Mouse (Mus musculus) telencephalon, adult 2 months (tissue): Measurements from ENCODE around the gene 6030498E09Rik.

Experiments used
- DNase-seq: peaks from one replicate; pipeline ENCODE4 v3.0.0-alpha.2; 2011; ENCODE audit warnings: low read depth, low spot score

Gene 6030498E09Rik

GRCm38 (mm10) chrX:38772478-38772877 is at the start of gene 6030498E09Rik:
Gene 6030498E09Rik, plus strand, starts transcription at chrX:38772671.
- DNase-seq, result no peak

- DNase-seq, result no peak
Measured at GRCm38 (mm10) chrX:38730081-38730480, 42.4 kb upstream of the 6030498E09Rik start.

DNA sequence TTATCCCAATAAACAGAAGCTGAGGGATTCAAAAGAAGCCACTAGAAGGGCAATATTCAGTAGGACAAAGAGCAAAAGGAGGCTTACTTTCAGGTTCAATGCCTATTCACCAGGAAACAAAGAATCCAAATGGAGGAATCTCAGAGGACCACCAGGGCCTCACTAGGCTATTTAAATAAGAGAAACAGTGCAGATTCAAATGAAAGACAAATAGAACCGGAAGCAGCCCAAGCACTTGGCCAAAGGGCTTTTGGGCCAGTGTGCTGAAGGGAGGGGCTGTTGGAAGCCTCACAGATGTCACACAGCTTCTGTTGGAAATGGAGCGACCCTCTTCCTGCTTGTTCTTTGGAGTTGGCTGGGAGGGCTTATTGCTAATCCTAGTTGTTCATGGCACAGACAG is 41.8 kb upstream of the 6030498E09Rik start:
- no peak for DNase-seq

DNA sequence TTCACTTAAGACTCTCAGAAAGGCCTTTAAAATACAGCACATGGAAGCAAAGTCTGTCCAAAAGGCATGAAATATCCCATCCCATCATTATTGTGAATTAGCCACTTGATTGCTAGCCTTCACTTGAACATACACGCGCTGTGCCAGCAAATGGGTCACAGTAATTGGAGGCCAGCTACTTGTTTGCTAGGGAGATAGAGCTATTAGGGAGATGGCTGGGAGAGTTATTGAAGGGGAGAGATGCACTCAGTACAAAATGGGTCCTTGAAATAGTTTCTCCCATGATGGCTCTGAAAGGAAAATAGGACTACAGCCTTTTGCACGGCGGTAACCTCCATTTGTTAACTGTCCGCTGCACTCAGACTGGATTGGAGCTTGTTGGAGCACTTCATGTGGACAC is 38.8 kb upstream of the 6030498E09Rik start:
- DNase-seq, result no peak

GRCm38 (mm10) chrX:38734916-38735880 is 37.3 kb upstream of the 6030498E09Rik start:
- no peak for DNase-seq

DNA sequence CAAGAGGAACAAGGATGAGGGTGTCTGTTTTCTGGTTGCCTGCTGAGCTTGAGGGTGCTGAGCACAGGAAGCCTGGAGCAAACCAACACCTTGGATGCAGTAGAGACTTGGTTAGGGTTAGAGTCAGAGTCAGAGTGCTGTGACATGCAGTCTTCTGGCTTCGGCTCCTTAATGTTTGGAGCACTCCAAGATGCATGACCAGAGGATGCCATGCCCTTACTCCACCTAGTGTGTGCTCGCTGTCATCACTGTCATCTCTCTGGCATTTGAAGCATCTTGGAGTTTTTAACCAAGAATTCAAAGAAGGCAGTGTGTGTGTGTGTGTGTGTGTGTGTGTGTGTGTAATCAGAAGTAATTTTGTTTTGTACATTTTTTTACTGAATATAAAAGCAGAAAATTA is 1.0 kb upstream of the 6030498E09Rik start:
- no peak for DNase-seq

GRCm38 (mm10) chrX:38771886-38772285 is 585 bp upstream of the 6030498E09Rik start:
- peak; percentile 6 for DNase-seq

DNA sequence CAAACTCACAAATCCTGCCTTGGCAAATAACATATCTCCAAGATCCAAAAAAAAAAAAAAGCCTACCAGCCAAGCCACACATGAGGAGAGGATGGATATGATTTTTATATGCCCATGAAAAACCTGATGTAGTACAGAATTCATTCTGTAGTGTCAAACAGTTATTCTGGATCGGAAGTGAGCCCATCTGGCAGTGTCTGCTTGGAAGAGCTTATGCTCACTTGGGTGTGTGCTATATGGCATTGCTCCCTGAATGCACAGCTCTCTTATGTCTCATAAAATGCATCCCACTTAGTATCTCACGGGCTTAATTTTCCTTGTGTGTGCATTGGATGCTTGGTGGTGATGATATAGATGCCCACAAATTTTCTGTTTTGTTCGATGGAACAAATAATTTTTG is 21.9 kb downstream of the 6030498E09Rik start:
- peak; percentile 21 for DNase-seq

DNA sequence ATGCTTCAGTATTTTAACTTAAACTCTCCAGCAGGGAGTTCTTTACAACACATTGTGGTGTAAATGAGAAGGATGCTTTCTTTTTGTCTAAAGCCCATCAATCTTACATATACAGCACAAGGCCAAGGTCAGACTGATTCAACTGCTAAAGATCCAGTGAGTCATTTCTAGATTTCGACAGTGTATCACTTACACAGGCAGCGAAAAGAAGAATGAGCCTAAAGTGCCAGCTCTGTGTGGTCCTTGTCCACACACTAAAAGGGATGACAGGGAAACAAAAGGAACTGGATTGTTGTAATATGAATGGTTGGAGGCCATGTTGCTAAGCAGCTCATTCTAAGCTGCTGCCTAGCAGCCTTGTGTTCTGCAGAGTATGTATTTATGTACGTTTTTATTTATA is 41.5 kb downstream of the 6030498E09Rik start:
- no peak for DNase-seq

DNA sequence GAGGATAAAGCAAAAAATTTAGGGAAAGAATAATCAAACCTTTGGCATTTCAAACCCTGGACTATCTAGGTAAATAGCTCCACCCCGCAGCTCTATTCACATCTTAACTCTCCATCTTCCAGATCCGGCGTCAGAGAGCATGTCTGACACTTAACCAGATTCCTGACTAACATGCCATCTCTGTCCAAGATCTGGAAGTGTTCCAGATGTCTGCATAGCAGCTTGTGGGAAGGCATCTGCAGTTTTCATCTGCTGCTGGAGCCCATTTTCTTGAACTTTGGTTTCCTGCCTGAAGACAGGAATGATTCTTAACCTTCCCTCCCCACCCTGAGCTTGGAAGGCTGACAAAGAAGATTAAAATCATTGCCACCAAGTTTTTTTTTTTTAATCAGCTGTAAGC is 44.4 kb downstream of the 6030498E09Rik start:
- DNase-seq, result no peak

GRCm38 (mm10) chrX:38958571-38958970 is 186.1 kb downstream of the 6030498E09Rik start:
- peak; percentile 38 for DNase-seq

GRCm38 (mm10) chrX:38996265-38996664 is 223.8 kb downstream of the 6030498E09Rik start:
- no peak for DNase-seq
